Mouse (Mus musculus) limb, embryonic 14.5 days (tissue): ENCODE data around the gene Fcgr1. TPM values are rescaled to one million over a fixed set of nuclear protein-coding genes. Genes with fewer than 3 reads are reported as not detected.
"Not testable (repeated sequence)": the region's sequence is repeated elsewhere in the genome, so short reads cannot be mapped to it uniquely, and the experiment has no call there.

ENCODE experiments used
- ATAC-seq: fragments of 200-750 bp; cut with Nextera tagmentation; 2 replicates; pipeline ENCODE4 v1.8.0; 2017; ENCODE audit warnings: low read depth, moderate number of reproducible peaks, moderate TSS enrichment; ENCODE audit not compliant: low FRiP score
- DNase-seq: peaks from one replicate; pipeline ENCODE4 v3.0.0-alpha.2; 2015; ENCODE audit warnings: low spot score
- H3K27ac ChIP-seq: fragments of 300-500 bp; sonication (generic); replicated peaks from 2 replicates; pipeline ENCODE4 v1.5.1; 2014; ENCODE audit warnings: low read depth, mild to moderate bottlenecking, low read length, moderate library complexity, mixed read lengths
- H3K27me3 ChIP-seq: fragments of 300-500 bp; sonication (generic); 2 replicates; pipeline ENCODE4 v1.6.1; 2014; ENCODE audit warnings: low read length, mixed read lengths; ENCODE audit not compliant: control insufficient read depth, insufficient read depth
- H3K36me3 ChIP-seq: fragments of 300-500 bp; sonication (generic); 2 replicates; pipeline ENCODE4 v1.6.1; 2014; ENCODE audit warnings: mild to moderate bottlenecking, low read length, moderate library complexity, mixed read lengths; ENCODE audit not compliant: control insufficient read depth, insufficient read depth
- H3K4me1 ChIP-seq: fragments of 300-500 bp; sonication (generic); 2 replicates; pipeline ENCODE4 v1.6.1; 2014; ENCODE audit warnings: antibody characterized with exemption, low read length, mixed read lengths; ENCODE audit not compliant: control insufficient read depth, insufficient read depth
- H3K4me2 ChIP-seq: fragments of 300-500 bp; sonication (generic); replicated peaks from 2 replicates; pipeline ENCODE4 v1.6.1; 2014; ENCODE audit warnings: low read depth, mild to moderate bottlenecking, low read length, moderate library complexity; ENCODE audit not compliant: severe bottlenecking
- H3K4me3 ChIP-seq: fragments of 300-500 bp; sonication (generic); replicated peaks from 2 replicates; pipeline ENCODE4 v1.5.1; 2014; ENCODE audit warnings: low read length
- H3K9ac ChIP-seq: fragments of 300-500 bp; sonication (generic); 2 replicates; pipeline ENCODE4 v1.6.1; 2014; ENCODE audit warnings: mild to moderate bottlenecking, low read depth, low read length, moderate library complexity; ENCODE audit not compliant: severe bottlenecking
- H3K9me3 ChIP-seq: fragments of 300-500 bp; sonication (generic); 2 replicates; pipeline ENCODE4 v1.6.1; 2016; ENCODE audit warnings: low read length; ENCODE audit not compliant: control insufficient read depth
- POLR2A ChIP-seq: fragments of 200-500 bp; IDR thresholded peaks from 2 replicates; pipeline ENCODE4 v1.8.0; 2012; ENCODE audit warnings: inconsistent platforms, mild to moderate bottlenecking, moderate library complexity, borderline replicate concordance; ENCODE audit not compliant: insufficient read depth, insufficient read length; ENCODE audit errors: extremely low read depth
- WGBS: fragments of 180-500 bp; shearing (Covaris S2); extraction: QIAGEN DNeasy Blood & Tissue Kit; methylation state at CpG from one replicate; pipeline ENCODE4 v1.1.7; 2014; 5-methylcytosine and 5-hydroxymethylcytosine counted together
- polyA plus RNA-seq, 2 experiments: library from polyadenylated mRNA; depleted of rRNA in 1 of 2; stranded (reverse) in 1 of 2; unstranded in 1 of 2; fragments of >200 nt; fragmentation: Nextera tagmentation in 1 of 2; extraction: Ambion mirVana in 1 of 2; gene quantifications; 2 replicates each; pipeline versions ENCODE4 v1.2.1 to v1.2.3; 2012 to 2014

Fcgr1 gene
- polyA plus RNA-seq, 2 experiments: 3.1 to 3.3 TPM

DNA sequence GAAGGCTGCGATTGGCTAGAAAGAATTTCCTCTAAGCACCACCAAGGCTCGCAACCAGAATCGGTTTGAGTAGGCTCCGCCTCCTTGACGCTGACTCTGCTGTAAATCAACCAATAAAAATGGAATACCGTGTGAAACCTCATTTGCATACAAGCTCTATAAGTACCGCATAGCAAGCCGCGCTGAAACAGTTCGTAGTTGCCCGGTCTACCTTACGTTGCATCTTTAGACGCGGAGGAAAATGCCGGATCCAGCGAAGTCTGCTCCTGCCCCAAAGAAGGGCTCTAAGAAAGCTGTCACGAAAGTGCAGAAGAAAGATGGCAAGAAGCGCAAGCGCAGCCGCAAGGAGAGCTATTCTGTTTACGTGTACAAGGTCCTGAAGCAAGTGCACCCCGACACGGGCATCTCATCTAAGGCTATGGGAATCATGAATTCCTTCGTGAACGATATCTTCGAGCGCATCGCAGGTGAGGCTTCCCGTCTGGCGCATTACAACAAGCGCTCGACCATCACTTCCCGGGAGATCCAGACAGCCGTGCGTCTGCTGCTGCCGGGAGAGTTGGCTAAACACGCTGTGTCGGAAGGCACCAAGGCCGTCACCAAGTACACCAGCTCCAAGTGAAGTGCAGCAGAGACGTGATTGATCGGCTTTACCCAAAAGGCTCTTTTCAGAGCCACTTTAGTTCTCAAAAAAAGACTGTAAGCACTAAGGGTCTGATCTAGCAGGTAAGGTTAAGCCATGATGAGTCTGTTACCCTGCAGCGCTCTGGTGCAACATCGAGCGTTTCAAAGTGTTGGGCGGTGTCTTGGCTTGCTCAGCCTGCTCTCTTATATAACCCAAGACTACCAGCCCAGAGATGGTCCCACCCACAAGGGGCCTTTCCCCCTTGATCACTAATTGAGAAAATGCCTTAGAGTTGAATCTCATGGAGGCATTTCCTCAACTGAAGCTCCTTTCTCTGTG is 24.0 kb downstream of the Fcgr1 start, which contains the start of gene Hist2h2bb:
Hist2h2bb (plus strand) TSS at position 242 of the 964 bp plus-strand sequence.
- under 1% methylated on average over 45 of the region's 45 CpGs for WGBS
- ATAC-seq (peak; percentile 95), DNase-seq (peak; percentile 99)
- peak within 1 kb of the TSS; percentile 87 for H3K4me2 ChIP-seq
- peak within 1 kb of the TSS; percentile 96 for H3K27ac ChIP-seq
- peak within 1 kb of the TSS; percentile 53 for H3K4me3 ChIP-seq
- peak; percentile 99; the same call in 1 of the 2 replicates for TF ChIP-seq POLR2A
- no peaks in the 10 kb centered on the region for H3K36me3 ChIP-seq
- H3K9ac ChIP-seq: peak within 1 kb of the TSS; percentile 71
- H3K27me3 ChIP-seq: no peaks in the 10 kb centered on the region
- H3K9me3 ChIP-seq: no peaks in the 10 kb centered on the region
- no peaks in the 10 kb centered on the region for H3K4me1 ChIP-seq

DNA sequence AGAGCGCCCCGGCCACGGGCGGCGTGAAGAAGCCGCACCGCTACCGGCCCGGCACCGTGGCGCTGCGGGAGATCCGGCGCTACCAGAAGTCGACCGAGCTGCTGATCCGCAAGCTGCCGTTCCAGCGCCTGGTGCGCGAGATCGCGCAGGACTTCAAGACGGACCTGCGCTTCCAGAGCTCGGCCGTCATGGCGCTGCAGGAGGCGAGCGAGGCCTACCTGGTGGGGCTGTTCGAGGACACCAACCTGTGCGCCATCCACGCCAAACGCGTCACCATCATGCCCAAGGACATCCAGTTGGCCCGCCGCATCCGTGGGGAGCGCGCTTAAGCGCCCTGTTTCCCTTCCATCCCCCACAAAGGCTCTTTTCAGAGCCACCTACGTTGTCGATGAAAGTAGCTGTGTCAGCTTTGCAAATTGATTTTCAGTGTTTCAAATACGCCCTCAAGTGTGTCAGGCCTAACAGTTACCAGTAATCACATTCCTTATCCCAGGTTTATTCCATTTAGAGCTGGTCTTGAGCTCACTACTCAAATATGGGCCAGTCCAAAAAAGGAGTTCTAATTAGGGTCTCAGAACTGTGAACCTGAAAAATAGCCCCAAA is 24.9 kb downstream of the Fcgr1 start:
- not testable (repeated sequence) for H3K4me1 ChIP-seq, H3K36me3 ChIP-seq, DNase-seq, H3K9me3 ChIP-seq, H3K27me3 ChIP-seq
- ATAC-seq: peak; percentile 20
- 0% methylated on average over 9 of the region's 44 CpGs for WGBS
- Histone ChIP-seq H3K9ac (peak overlapping the region; percentile 58), H3K4me2 (peak overlapping the region; percentile 87), H3K4me3 (peak overlapping the region; percentile 48), H3K27ac (peak overlapping the region; percentile 96)
- TF ChIP-seq POLR2A: 0 out of 2 replicates have a peak, but pooled peaks have one; percentile 5

DNA sequence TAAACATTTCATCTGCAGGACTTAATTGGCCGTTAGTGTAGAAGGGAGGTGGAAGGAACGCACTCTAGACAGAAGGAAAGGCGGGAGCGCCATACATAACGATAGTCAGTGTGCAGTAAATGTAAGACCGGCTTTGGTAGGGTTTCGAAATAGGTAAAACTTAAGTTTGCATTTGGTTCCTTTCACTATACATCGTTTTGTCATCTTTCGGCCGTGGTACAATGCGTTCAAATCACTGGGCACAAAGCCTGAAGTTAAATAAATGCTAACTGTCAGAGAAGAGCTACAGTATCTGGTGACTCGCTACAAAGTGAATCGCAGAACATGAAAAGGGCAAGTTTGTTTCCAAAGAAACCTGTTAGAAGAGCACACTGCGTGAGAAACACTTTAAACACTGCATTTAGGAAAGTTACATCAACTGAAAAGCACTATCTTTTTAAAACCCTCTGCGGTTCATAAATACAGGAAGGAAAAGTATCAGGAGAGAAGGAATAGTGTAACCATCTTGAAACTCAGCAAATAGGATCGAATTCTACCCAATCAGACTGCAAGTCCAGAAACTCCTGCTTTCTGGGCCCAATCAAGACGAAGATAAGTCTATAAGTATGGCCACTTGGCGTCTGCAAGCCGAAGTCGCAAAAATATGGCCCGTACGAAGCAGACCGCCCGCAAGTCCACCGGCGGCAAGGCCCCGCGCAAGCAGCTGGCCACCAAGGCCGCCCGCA is 25.6 kb downstream of the Fcgr1 start, which contains the start of gene Hist2h3b:
Hist2h3b (plus strand) TSS at position 604 of the 725 bp plus-strand sequence.
- TF ChIP-seq POLR2A: peak; percentile 92; the same call in 1 of the 2 replicates
- no peaks in the 10 kb centered on the region for H3K9me3 ChIP-seq
- peak within 1 kb of the TSS; percentile 87 for H3K4me2 ChIP-seq
- peak within 1 kb of the TSS; percentile 53 for H3K4me3 ChIP-seq
- H3K9ac ChIP-seq: peak within 1 kb of the TSS; percentile 58
- H3K27me3 ChIP-seq: no peaks in the 10 kb centered on the region
- no peaks in the 10 kb centered on the region for H3K36me3 ChIP-seq
- peak within 1 kb of the TSS; percentile 96 for H3K27ac ChIP-seq
- ATAC-seq (peak; percentile 73), DNase-seq (peak; percentile 87)
- WGBS: 25% methylated on average over 24 of the region's 30 CpGs
- H3K4me1 ChIP-seq: peaks cover 8% of the 10 kb centered on the region

DNA sequence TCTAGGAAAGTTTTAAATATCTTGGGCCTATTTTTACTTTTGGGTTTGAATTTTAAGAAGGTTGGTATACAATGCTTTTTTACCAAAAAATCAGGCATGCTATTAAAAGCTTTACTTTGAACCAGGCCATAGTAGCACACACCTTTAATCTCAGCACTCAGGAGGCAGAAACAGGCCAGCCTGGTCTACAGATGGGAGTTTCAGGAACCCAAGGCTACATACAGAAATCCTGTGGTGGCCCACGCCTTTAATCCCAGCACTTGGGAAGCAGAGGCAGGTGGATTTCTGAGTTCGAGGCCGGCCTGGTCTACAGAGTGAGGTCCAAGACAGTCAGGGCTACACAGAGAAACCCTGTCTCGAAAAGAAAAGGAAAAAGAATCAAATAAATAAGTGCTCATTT is 26.2 kb downstream of the Fcgr1 start:
- Histone ChIP-seq H3K4me1 (peaks cover 8% of the 10 kb centered on the region), H3K4me3 (no peak overlapping the region), H3K9me3 (no peaks in the 10 kb centered on the region), H3K9ac (no peak overlapping the region), H3K36me3 (no peaks in the 10 kb centered on the region), H3K27ac (peak overlapping the region; percentile 89), H3K4me2 (peak overlapping the region; percentile 44; the same call in 1 of the 2 replicates), H3K27me3 (no peaks in the 10 kb centered on the region)
- TF ChIP-seq POLR2A: no peak
- ATAC-seq (no peak), DNase-seq (no peak)
- 85% methylated on average over 4 of the region's 4 CpGs for WGBS
